ENCODE assay signal across 9 mouse cellular contexts in genomic region chr6:17876023-17876613, GRCm38 (mm10).
A peak's percentile ranks its signal among the peaks of the same experiment; 100 is the strongest.
DNase-seq lines count a peak whose midpoint lies in the region; ATAC-seq and TF ChIP-seq lines count a peak whose summit lies in the region.
"Had no signal": no experiment of that assay in that cellular context is flagged by ENCODE, and none has a peak within 500 bp of the region (broad histone marks: within the 10 kb centered on the region; RNA-seq: fewer than 3 reads in every experiment).

No protein-coding gene starts in this region.

- no peak overlapping the region for H3K4me2 ChIP-seq in heart, embryonic 16.5 days (ENCODE audit: low read depth, low read length)
- no peak overlapping the region for H3K4me2 ChIP-seq in midbrain, embryonic 13.5 days (replicated peaks)
- H3K4me2 ChIP-seq in forebrain, embryonic 15.5 days (replicated peaks): no peak overlapping the region
- peak overlapping the region; percentile 26 for H3K4me2 ChIP-seq in myocyte (ENCODE audit: low read depth)

- no peaks in the 10 kb centered on the region for H3K9me3 ChIP-seq in heart, embryonic 16.5 days (replicated peaks; ENCODE audit: control insufficient read depth, low read length)
- H3K9me3 ChIP-seq in midbrain, embryonic 13.5 days: no peaks in the 10 kb centered on the region
- H3K9me3 ChIP-seq in midbrain, embryonic 10.5 days (replicated peaks): no peaks in the 10 kb centered on the region
- no peaks in the 10 kb centered on the region for H3K9me3 ChIP-seq in forebrain, embryonic 15.5 days

- H3K4me3 ChIP-seq in heart, embryonic 16.5 days (ENCODE audit: low read length): no peak overlapping the region
- no peak overlapping the region for H3K4me3 ChIP-seq in midbrain, embryonic 13.5 days (replicated peaks)
- no peak overlapping the region for H3K4me3 ChIP-seq in midbrain, embryonic 10.5 days
- H3K4me3 ChIP-seq in forebrain, embryonic 15.5 days: no peak overlapping the region
- H3K4me3 ChIP-seq in myocyte: no peak overlapping the region

- no peaks in the 10 kb centered on the region for H3K79me2 ChIP-seq in myocyte (ENCODE audit: control insufficient read depth, insufficient read depth)

- peaks cover 11% of the 10 kb centered on the region for H3K4me1 ChIP-seq in heart, embryonic 16.5 days (ENCODE audit: control insufficient read depth, insufficient read depth, low read length)
- peaks cover 14% of the 10 kb centered on the region for H3K4me1 ChIP-seq in midbrain, embryonic 13.5 days (replicated peaks)
- 0 out of 2 replicates have a peak, but pooled peaks cover 2% of the 10 kb centered on the region for H3K4me1 ChIP-seq in midbrain, embryonic 10.5 days
- H3K4me1 ChIP-seq in forebrain, embryonic 15.5 days: peaks cover 7% of the 10 kb centered on the region; the same call in 1 of the 2 replicates

- 79% methylated on average over 3 of the region's 3 CpGs for WGBS in heart, embryonic 16.5 days
- 88% methylated on average over 3 of the region's 3 CpGs for WGBS in midbrain, embryonic 13.5 days
- 95% methylated on average over 3 of the region's 3 CpGs for WGBS in midbrain, embryonic 10.5 days
- WGBS in forebrain, embryonic 15.5 days: 89% methylated on average over 3 of the region's 3 CpGs

- no peak for TF ChIP-seq POLR2A in myocyte (IDR thresholded peaks at IDR 0.05; ENCODE audit: insufficient read length, low read depth)

- no peak for DNase-seq in heart, adult 11 months
- no peak for DNase-seq in midbrain, embryonic 10.5 days (ENCODE audit: low spot score)
- DNase-seq in testis, postnatal 14 days (ENCODE audit: low spot score): no peak
- DNase-seq: lung, adult 2 months had no signal

- H3K9ac ChIP-seq in heart, embryonic 16.5 days (ENCODE audit: low read length): no peak overlapping the region
- no peak overlapping the region for H3K9ac ChIP-seq in midbrain, embryonic 13.5 days (replicated peaks)
- H3K9ac ChIP-seq in forebrain, embryonic 15.5 days (replicated peaks): no peak overlapping the region

- H3K36me3 ChIP-seq in heart, embryonic 16.5 days (ENCODE audit: control insufficient read depth, insufficient read depth): 0 out of 2 replicates have a peak, but pooled peaks cover 2% of the 10 kb centered on the region
- peaks cover 23% of the 10 kb centered on the region for H3K36me3 ChIP-seq in midbrain, embryonic 13.5 days
- H3K36me3 ChIP-seq in midbrain, embryonic 10.5 days: peaks cover 14% of the 10 kb centered on the region; the same call in 1 of the 2 replicates
- H3K36me3 ChIP-seq in forebrain, embryonic 15.5 days: peaks cover 8% of the 10 kb centered on the region
- no peaks in the 10 kb centered on the region for H3K36me3 ChIP-seq in myocyte (ENCODE audit: control insufficient read depth, insufficient read depth)

- H3K27me3 ChIP-seq in heart, embryonic 16.5 days (ENCODE audit: control insufficient read depth, insufficient read depth, low read length): no peaks in the 10 kb centered on the region
- H3K27me3 ChIP-seq in midbrain, embryonic 13.5 days: no peaks in the 10 kb centered on the region
- no peaks in the 10 kb centered on the region for H3K27me3 ChIP-seq in midbrain, embryonic 10.5 days (ENCODE audit: low read depth, poor library complexity, severe bottlenecking)
- no peaks in the 10 kb centered on the region for H3K27me3 ChIP-seq in forebrain, embryonic 15.5 days
- no peaks in the 10 kb centered on the region for H3K27me3 ChIP-seq in myocyte (ENCODE audit: control insufficient read depth, insufficient read depth, insufficient read length)

- peak overlapping the region; percentile 79 for H3K27ac ChIP-seq in heart, embryonic 16.5 days (ENCODE audit: low read length)
- peak overlapping the region; percentile 53 for H3K27ac ChIP-seq in midbrain, embryonic 13.5 days
- H3K27ac ChIP-seq in midbrain, embryonic 10.5 days (replicated peaks): no peak overlapping the region
- no peak overlapping the region for H3K27ac ChIP-seq in forebrain, embryonic 15.5 days (replicated peaks)

- no peak for ATAC-seq in heart, embryonic 16.5 days (replicated peaks; ENCODE audit: extremely low read depth, insufficient read depth, low FRiP score)
- ATAC-seq in midbrain, embryonic 13.5 days: peak; percentile 76
- peak; percentile 62; the same call in 1 of the 2 replicates for ATAC-seq in forebrain, embryonic 15.5 days (replicated peaks)
- ATAC-seq in megakaryocyte, adult 5-6 weeks (ENCODE audit: poor library complexity, severe bottlenecking): no peak

- H3ac ChIP-seq in myocyte (ENCODE audit: control insufficient read depth, insufficient read length): no peak overlapping the region

TF ChIP-seq in myocyte, 11 proteins besides CTCF, POLR2A, EP300 and RAD21:
- TF ChIP-seq MYOD1 (IDR thresholded peaks at IDR 0.05; ENCODE audit: control insufficient read depth in 1 of 3, insufficient read length in 2 of 3, low read depth in 2 of 3) (no peak), REST (IDR thresholded peaks at IDR 0.05; ENCODE audit: insufficient read depth, insufficient read length) (no peak)

Comparison
In these comparisons a context has a peak if more than half of its experiments do, and no peak if none do; other contexts are left out.
1. H3K27ac ChIP-seq: peak in heart, embryonic 16.5 days (single experiment) and midbrain, embryonic 13.5 days (single experiment); none in midbrain, embryonic 10.5 days (single experiment) and forebrain, embryonic 15.5 days (single experiment).
2. ATAC-seq: peak in midbrain, embryonic 13.5 days (single experiment) and forebrain, embryonic 15.5 days (single experiment); none in heart, embryonic 16.5 days (single experiment) and megakaryocyte, adult 5-6 weeks (single experiment).